Mouse (Mus musculus) heart, embryonic 11.5 days (tissue): ENCODE data around the gene Ntrk3. TPM values are rescaled to one million over a fixed set of nuclear protein-coding genes. Genes with fewer than 3 reads are reported as not detected.

Experiments
- ATAC-seq: fragments of 200-750 bp; cut with Nextera tagmentation; replicated peaks from 2 replicates; pipeline ENCODE4 v1.8.0; 2017; ENCODE audit warnings: moderate library complexity; ENCODE audit not compliant: insufficient number of reproducible peaks, low FRiP score, low TSS enrichment
- H3K27ac ChIP-seq: fragments of 300-500 bp; sonication (generic); 2 replicates; pipeline ENCODE4 v1.5.1; 2014; ENCODE audit warnings: mild to moderate bottlenecking, low read depth, low read length
- H3K27me3 ChIP-seq: fragments of 300-500 bp; sonication (generic); 2 replicates; pipeline ENCODE4 v1.6.1; 2014; ENCODE audit warnings: mild to moderate bottlenecking, low read length, mixed read lengths; ENCODE audit not compliant: control insufficient read depth, insufficient read depth
- H3K36me3 ChIP-seq: fragments of 300-500 bp; sonication (generic); 2 replicates; pipeline ENCODE4 v1.6.1; 2014; ENCODE audit warnings: mild to moderate bottlenecking, low read length, moderate library complexity, mixed read lengths; ENCODE audit not compliant: control insufficient read depth, insufficient read depth
- H3K4me1 ChIP-seq: fragments of 300-500 bp; sonication (generic); 2 replicates; pipeline ENCODE4 v1.6.1; 2014; ENCODE audit warnings: low read length; ENCODE audit not compliant: control insufficient read depth, insufficient read depth
- H3K4me2 ChIP-seq: fragments of 300-500 bp; sonication (generic); 2 replicates; pipeline ENCODE4 v1.6.1; 2014; ENCODE audit warnings: mild to moderate bottlenecking, moderate library complexity
- H3K4me3 ChIP-seq: fragments of 300-500 bp; sonication (generic); 2 replicates; pipeline ENCODE4 v1.5.1; 2014; ENCODE audit warnings: low read depth, low read length
- H3K9ac ChIP-seq: fragments of 300-500 bp; sonication (generic); 2 replicates; pipeline ENCODE4 v1.6.1; 2014; ENCODE audit warnings: mild to moderate bottlenecking, low read depth, low read length, moderate library complexity
- H3K9me3 ChIP-seq: fragments of 300-500 bp; sonication (generic); replicated peaks from 2 replicates; pipeline ENCODE4 v1.6.1; 2016; ENCODE audit warnings: low read length; ENCODE audit not compliant: control insufficient read depth
- WGBS: fragments of 180-500 bp; shearing (Covaris S2); extraction: QIAGEN DNeasy Blood & Tissue Kit; methylation state at CpG from one replicate; pipeline ENCODE4 v1.1.7; 2014; ENCODE audit not compliant: insufficient replicate concordance; 5-methylcytosine and 5-hydroxymethylcytosine counted together
- polyA plus RNA-seq: library from polyadenylated mRNA; unstranded; fragments of >200 nt; fragmentation: Nextera tagmentation; extraction: Ambion mirVana; gene quantifications from 2 replicates; pipeline ENCODE4 v1.2.1, GENCODE M21; 2014

The Ntrk3 gene
- polyA plus RNA-seq, 1 experiment from 2014 or later = 1.1 TPM

DNA sequence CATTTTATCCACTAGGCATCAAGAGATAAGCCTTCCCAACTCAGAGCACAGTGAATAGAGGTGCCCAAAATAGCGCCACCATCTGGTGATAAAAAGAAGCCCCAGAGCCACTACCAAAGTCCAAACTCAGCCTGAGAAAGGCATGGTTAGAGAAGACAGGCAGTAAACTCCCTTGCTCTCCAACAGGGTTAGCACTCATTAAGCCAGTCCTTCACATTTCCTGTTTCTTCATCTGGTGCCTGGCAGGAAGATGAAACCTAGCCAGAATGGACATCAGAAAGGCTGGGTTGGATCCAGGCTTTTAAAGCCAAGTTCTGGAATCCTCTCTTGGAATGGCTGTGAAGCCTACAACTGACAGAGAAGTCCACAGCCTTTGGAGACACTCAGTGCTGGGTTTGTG lies 355.7 kb downstream of the Ntrk3 start:
- no peaks in the 10 kb centered on the region for H3K9me3 ChIP-seq
- H3K4me2 ChIP-seq = no peak overlapping the region
- 21% methylated on average over 1 of the region's 1 CpGs for WGBS
- H3K36me3 ChIP-seq = no peaks in the 10 kb centered on the region
- H3K4me3 ChIP-seq = no peak overlapping the region
- H3K4me1 ChIP-seq = no peaks in the 10 kb centered on the region
- no peak for ATAC-seq
- H3K27me3 ChIP-seq = no peaks in the 10 kb centered on the region
- no peak overlapping the region for H3K27ac ChIP-seq
- H3K9ac ChIP-seq = no peak overlapping the region

DNA sequence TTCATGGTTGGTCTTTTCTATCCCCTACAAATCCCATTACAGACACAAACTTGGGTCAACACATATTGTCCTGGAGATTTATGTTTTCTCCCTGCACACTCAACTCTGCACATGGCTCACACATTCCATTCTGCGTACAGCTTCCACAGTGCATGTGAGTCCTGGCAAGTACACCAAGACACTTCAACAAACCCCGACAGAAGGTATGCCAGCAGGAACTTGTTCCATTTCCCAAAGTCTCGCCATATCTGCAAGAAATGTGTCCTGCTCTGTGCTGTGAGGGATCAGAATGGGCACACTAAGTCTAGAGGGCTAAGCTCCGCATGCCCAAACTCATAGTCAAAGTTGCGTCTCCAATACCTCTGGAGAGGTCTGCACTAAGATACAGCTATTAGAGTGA lies 358.0 kb downstream of the Ntrk3 start:
- Histone ChIP-seq H3K4me3 (no peak overlapping the region), H3K4me2 (no peak overlapping the region), H3K9ac (no peak overlapping the region), H3K27ac (no peak overlapping the region), H3K27me3 (no peaks in the 10 kb centered on the region), H3K4me1 (no peaks in the 10 kb centered on the region), H3K9me3 (no peaks in the 10 kb centered on the region), H3K36me3 (no peaks in the 10 kb centered on the region)
- no peak for ATAC-seq
- WGBS = 75% methylated on average over 5 of the region's 5 CpGs

- Histone ChIP-seq H3K36me3 (no peaks in the 10 kb centered on the region), H3K4me2 (no peak overlapping the region), H3K9me3 (no peaks in the 10 kb centered on the region), H3K4me3 (no peak overlapping the region), H3K4me1 (no peaks in the 10 kb centered on the region), H3K9ac (no peak overlapping the region), H3K27ac (no peak overlapping the region), H3K27me3 (no peaks in the 10 kb centered on the region)
- WGBS = 60% methylated on average over 2 of the region's 2 CpGs
- ATAC-seq = no peak
These were observed 359.5 kb downstream of the Ntrk3 start for GRCm38 (mm10) chr7:78378306-78378705.

DNA sequence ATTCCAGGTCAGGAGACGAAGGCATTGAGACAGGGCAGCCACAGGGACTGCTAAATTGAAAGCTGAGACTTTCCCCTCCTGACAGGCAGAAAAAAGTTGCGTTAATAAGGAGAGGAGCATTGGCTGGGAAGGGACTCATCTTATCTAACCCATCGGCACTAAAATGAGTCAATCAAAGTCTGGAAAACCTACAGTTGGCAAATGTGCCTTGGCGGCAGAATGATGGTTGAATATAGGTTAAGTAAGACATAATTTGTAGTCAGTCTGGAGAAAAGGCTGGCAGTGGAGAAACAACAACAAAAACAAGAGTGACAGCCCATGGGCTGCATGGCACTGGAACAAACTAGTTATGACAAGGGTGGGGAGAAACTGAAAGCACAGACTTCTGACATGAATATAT lies 360.9 kb downstream of the Ntrk3 start:
- Histone ChIP-seq H3K9ac (no peak overlapping the region), H3K4me3 (no peak overlapping the region), H3K4me1 (no peaks in the 10 kb centered on the region), H3K27me3 (no peaks in the 10 kb centered on the region), H3K4me2 (no peak overlapping the region), H3K27ac (no peak overlapping the region), H3K9me3 (no peaks in the 10 kb centered on the region), H3K36me3 (no peaks in the 10 kb centered on the region)
- ATAC-seq = no peak
- 46% methylated on average over 4 of the region's 4 CpGs for WGBS

- Histone ChIP-seq H3K4me3 (no peak overlapping the region), H3K9ac (no peak overlapping the region), H3K4me1 (no peaks in the 10 kb centered on the region), H3K27me3 (no peaks in the 10 kb centered on the region), H3K27ac (no peak overlapping the region), H3K9me3 (no peaks in the 10 kb centered on the region), H3K4me2 (no peak overlapping the region), H3K36me3 (no peaks in the 10 kb centered on the region)
- no peak for ATAC-seq
- 59% methylated on average over 8 of the region's 8 CpGs for WGBS
These were observed 376.2 kb downstream of the Ntrk3 start for GRCm38 (mm10) chr7:78361341-78362309.

DNA sequence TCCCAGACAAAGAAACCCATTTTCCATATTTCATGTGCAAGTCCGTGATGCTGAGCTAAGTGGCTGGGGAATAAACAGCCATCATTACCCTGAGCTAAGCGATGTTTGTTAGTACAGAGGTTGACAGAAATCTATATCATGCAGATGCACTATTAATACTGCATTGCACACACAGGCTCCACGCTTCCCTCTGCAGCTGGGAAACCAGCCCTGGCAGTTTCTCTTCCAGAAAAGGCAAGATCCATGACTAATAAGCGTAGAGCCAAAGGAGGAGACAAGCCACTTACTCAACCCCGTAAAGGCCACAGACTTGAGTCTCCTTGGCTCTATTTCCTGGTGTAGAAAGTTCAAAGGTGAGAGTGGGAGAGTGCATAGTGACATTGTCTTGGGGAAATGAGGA lies 390.3 kb downstream of the Ntrk3 start:
- Histone ChIP-seq H3K36me3 (no peaks in the 10 kb centered on the region), H3K27ac (no peak overlapping the region), H3K9ac (no peak overlapping the region), H3K4me3 (no peak overlapping the region), H3K4me1 (no peaks in the 10 kb centered on the region), H3K9me3 (no peaks in the 10 kb centered on the region), H3K27me3 (no peaks in the 10 kb centered on the region), H3K4me2 (no peak overlapping the region)
- no peak for ATAC-seq
- WGBS = 81% methylated on average over 5 of the region's 5 CpGs

GRCm38 (mm10) chr7:78333422-78333821 lies 404.4 kb downstream of the Ntrk3 start:
- no peaks in the 10 kb centered on the region for H3K9me3 ChIP-seq
- ATAC-seq = no peak
- no peak overlapping the region for H3K4me2 ChIP-seq
- H3K36me3 ChIP-seq = no peaks in the 10 kb centered on the region
- H3K9ac ChIP-seq = no peak overlapping the region
- no peak overlapping the region for H3K4me3 ChIP-seq
- no peak overlapping the region for H3K27ac ChIP-seq
- no peaks in the 10 kb centered on the region for H3K4me1 ChIP-seq
- no peaks in the 10 kb centered on the region for H3K27me3 ChIP-seq

- Histone ChIP-seq H3K27ac (no peak overlapping the region), H3K4me1 (no peaks in the 10 kb centered on the region), H3K4me3 (no peak overlapping the region), H3K27me3 (no peaks in the 10 kb centered on the region), H3K4me2 (no peak overlapping the region), H3K9ac (no peak overlapping the region), H3K9me3 (no peaks in the 10 kb centered on the region), H3K36me3 (no peaks in the 10 kb centered on the region)
- ATAC-seq = no peak
- WGBS = 77% methylated on average over 2 of the region's 2 CpGs
These were observed 409.5 kb downstream of the Ntrk3 start for GRCm38 (mm10) chr7:78328301-78328700.

- Histone ChIP-seq H3K4me3 (no peak overlapping the region), H3K27me3 (no peaks in the 10 kb centered on the region), H3K27ac (no peak overlapping the region), H3K36me3 (no peaks in the 10 kb centered on the region), H3K4me1 (no peaks in the 10 kb centered on the region), H3K4me2 (no peak overlapping the region), H3K9ac (no peak overlapping the region), H3K9me3 (no peaks in the 10 kb centered on the region)
- 85% methylated on average over 3 of the region's 3 CpGs for WGBS
- no peak for ATAC-seq
These were observed 411.6 kb downstream of the Ntrk3 start for GRCm38 (mm10) chr7:78326185-78326584.
